Mouse (Mus musculus) brain, adult 10 weeks (tissue): Measurements from ENCODE around the gene Ncoa3. TPM values are rescaled to one million over a fixed set of nuclear protein-coding genes. Genes with fewer than 3 reads are reported as not detected.

Experiments used
- polyA plus RNA-seq: library from polyadenylated mRNA; stranded (reverse); fragments of 350-450 nt; fragmentation: Illumina TruSeq; extraction: RNeasy Lipid Tissue Mini Kit (QIAGEN cat#74804); gene quantifications from one replicate; pipeline ENCODE4 v1.2.3, GENCODE M21; 2015; ENCODE audit warnings: low read depth, low replicate concordance

The Ncoa3 gene
- 18.1 TPM for polyA plus RNA-seq

DNA sequence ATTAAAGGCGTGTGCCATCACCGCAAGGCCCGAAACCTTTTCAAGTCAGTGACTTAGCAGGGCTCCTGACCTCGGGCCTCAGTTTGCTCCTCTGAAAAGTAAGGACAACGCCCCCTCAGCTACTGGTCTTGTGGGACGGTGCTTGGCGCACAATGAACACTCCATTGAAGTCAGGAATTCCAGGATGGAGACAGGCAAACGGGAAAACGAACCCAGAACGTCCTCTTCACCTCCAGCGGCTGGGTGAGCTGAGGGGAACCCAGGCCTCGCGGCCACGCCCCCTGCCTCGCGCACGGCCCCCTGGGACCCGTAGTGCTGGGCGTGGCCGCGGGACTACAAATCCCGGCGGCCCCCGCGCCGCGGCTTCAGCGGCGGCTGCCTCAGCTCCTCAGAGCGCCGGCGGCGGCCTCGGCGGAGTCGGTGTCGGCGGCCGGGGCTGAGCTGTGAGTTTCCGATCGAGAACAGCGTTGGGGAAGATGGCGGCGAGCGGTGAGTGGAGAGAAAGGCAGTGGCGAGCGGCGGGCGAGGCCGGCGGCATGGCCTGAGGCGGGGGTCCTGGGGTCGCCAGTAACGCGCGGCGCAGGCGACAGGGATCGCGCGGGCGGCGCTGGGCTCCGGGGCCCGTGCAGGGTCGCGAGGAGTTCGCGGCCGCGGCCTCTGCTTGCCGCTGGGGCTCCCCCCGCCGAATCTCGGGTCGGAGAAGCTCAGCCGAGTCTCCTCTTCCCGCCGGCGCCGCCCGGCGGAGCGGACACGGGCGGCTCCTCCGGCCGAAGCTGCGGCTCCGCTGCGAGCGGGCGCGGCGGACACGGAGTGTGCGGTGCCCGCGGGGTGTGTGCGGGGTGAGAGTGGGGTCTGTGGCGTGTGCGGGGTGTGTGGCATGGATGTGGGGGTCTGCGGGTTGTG lies at the start of gene Ncoa3:
Gene Ncoa3 (plus strand): TSS at position 367 of the 903 bp plus-strand sequence.

Other genes starting within 250 kb of the Ncoa3 start
- gene Zmynd8, start 93.6 kb upstream of the Ncoa3 start, polyA plus RNA-seq: 73.4 TPM
- 50.8 TPM for gene Sulf2, start 163.0 kb downstream of the Ncoa3 start, polyA plus RNA-seq